Mouse (Mus musculus): ENCODE data around the gene Ube2e3. TPM values are rescaled to one million over a fixed set of nuclear protein-coding genes. Genes with fewer than 3 reads are reported as not detected.
A peak's percentile ranks its signal among the peaks of the same experiment; 100 is the strongest.

Gene Ube2e3
- polyA plus RNA-seq, 1 experiment from 2014 or later: 224 TPM

- peaks cover 6% of the 10 kb centered on the region for H3K36me3 ChIP-seq
- peak; percentile 76 for ATAC-seq (ENCODE audit: low FRiP score, low read depth)
- WGBS: 0% methylated on average over 22 of the region's 44 CpGs
These were observed 559 bp downstream of the Ube2e3 start for GRCm38 (mm10) chr2:78868511-78868854.

GRCm38 (mm10) chr2:78868951-78869720 is 1.2 kb downstream of the Ube2e3 start:
- under 1% methylated on average over 59 of the region's 114 CpGs for WGBS
- H3K9ac ChIP-seq: peak overlapping the region; percentile 96
- peak overlapping the region; percentile 99 for H3K27ac ChIP-seq

More at GRCm38 (mm10) chr2:78868511-78868854, 559 bp downstream of the Ube2e3 start:
- Histone ChIP-seq H3K27ac (peak overlapping the region; percentile 99), H3K9ac (peak overlapping the region; percentile 96), H3K4me1 (peaks cover 29% of the 10 kb centered on the region), H3K9me3 (no peaks in the 10 kb centered on the region), H3K27me3 (no peaks in the 10 kb centered on the region), H3K4me3 (peak overlapping the region; percentile 75), H3K4me2 (replicated peaks) (peak overlapping the region; percentile 68)

GRCm38 (mm10) chr2:78869721-78870442 is 2.0 kb downstream of the Ube2e3 start:
- Histone ChIP-seq H3K4me3 (peak overlapping the region; percentile 75), H3K4me2 (replicated peaks) (peak overlapping the region; percentile 70), H3K36me3 (peaks cover 6% of the 10 kb centered on the region), H3K27ac (peak overlapping the region; percentile 99), H3K27me3 (no peaks in the 10 kb centered on the region), H3K9ac (peak overlapping the region; percentile 96), H3K4me1 (peaks cover 37% of the 10 kb centered on the region), H3K9me3 (no peaks in the 10 kb centered on the region)
- ATAC-seq (ENCODE audit: low FRiP score, low read depth): no peak
- under 1% methylated on average over 35 of the region's 35 CpGs for WGBS

More at GRCm38 (mm10) chr2:78868951-78869720, 1.2 kb downstream of the Ube2e3 start:
- Histone ChIP-seq H3K36me3 (peaks cover 6% of the 10 kb centered on the region), H3K4me3 (peak overlapping the region; percentile 75), H3K4me1 (peaks cover 33% of the 10 kb centered on the region), H3K27me3 (no peaks in the 10 kb centered on the region), H3K9me3 (no peaks in the 10 kb centered on the region), H3K4me2 (replicated peaks) (peak overlapping the region; percentile 70)
- ATAC-seq (ENCODE audit: low FRiP score, low read depth): peak; percentile 94

GRCm38 (mm10) chr2:78870443-78871025 is 2.6 kb downstream of the Ube2e3 start:
- H3K4me3 ChIP-seq: peak overlapping the region; percentile 75
- H3K4me1 ChIP-seq: peaks cover 42% of the 10 kb centered on the region
- H3K27me3 ChIP-seq: no peaks in the 10 kb centered on the region
- peaks cover 6% of the 10 kb centered on the region for H3K36me3 ChIP-seq
- H3K9ac ChIP-seq: peak overlapping the region; percentile 96
- peak overlapping the region; percentile 70 for H3K4me2 ChIP-seq (replicated peaks)
- no peak for ATAC-seq (ENCODE audit: low FRiP score, low read depth)
- H3K9me3 ChIP-seq: no peaks in the 10 kb centered on the region
- peak overlapping the region; percentile 99 for H3K27ac ChIP-seq
- 7% methylated on average over 10 of the region's 10 CpGs for WGBS

GRCm38 (mm10) chr2:78871971-78872860 is 4.3 kb downstream of the Ube2e3 start:
- WGBS: 23% methylated on average over 8 of the region's 8 CpGs
- H3K27ac ChIP-seq: peak overlapping the region; percentile 34; the same call in 1 of the 2 replicates
- peak overlapping the region; percentile 70 for H3K4me2 ChIP-seq (replicated peaks)
- peaks cover 47% of the 10 kb centered on the region for H3K4me1 ChIP-seq
- no peaks in the 10 kb centered on the region for H3K9me3 ChIP-seq
- ATAC-seq (ENCODE audit: low FRiP score, low read depth): no peak
- no peaks in the 10 kb centered on the region for H3K27me3 ChIP-seq
- H3K36me3 ChIP-seq: peaks cover 6% of the 10 kb centered on the region
- H3K9ac ChIP-seq: peak overlapping the region; percentile 96
- H3K4me3 ChIP-seq: peak overlapping the region; percentile 75

GRCm38 (mm10) chr2:78873946-78874345 is 6.0 kb downstream of the Ube2e3 start:
- H3K4me3 ChIP-seq: peak overlapping the region; percentile 20
- peaks cover 56% of the 10 kb centered on the region for H3K4me1 ChIP-seq
- peaks cover 6% of the 10 kb centered on the region for H3K36me3 ChIP-seq
- no peaks in the 10 kb centered on the region for H3K27me3 ChIP-seq
- no peak overlapping the region for H3K9ac ChIP-seq
- WGBS: 24% methylated on average over 2 of the region's 2 CpGs
- no peak for ATAC-seq (ENCODE audit: low FRiP score, low read depth)
- H3K9me3 ChIP-seq: no peaks in the 10 kb centered on the region
- peak overlapping the region; percentile 53 for H3K4me2 ChIP-seq (replicated peaks)
- no peak overlapping the region for H3K27ac ChIP-seq

GRCm38 (mm10) chr2:78876002-78876401 is 8.1 kb downstream of the Ube2e3 start:
- Histone ChIP-seq H3K9ac (no peak overlapping the region), H3K4me1 (peaks cover 56% of the 10 kb centered on the region), H3K9me3 (no peaks in the 10 kb centered on the region), H3K27ac (no peak overlapping the region), H3K4me2 (replicated peaks) (no peak overlapping the region), H3K36me3 (peaks cover 5% of the 10 kb centered on the region), H3K4me3 (no peak overlapping the region), H3K27me3 (no peaks in the 10 kb centered on the region)
- ATAC-seq (ENCODE audit: low FRiP score, low read depth): no peak

GRCm38 (mm10) chr2:78882068-78882467 is 14.1 kb downstream of the Ube2e3 start:
- Histone ChIP-seq H3K9ac (no peak overlapping the region), H3K27ac (no peak overlapping the region), H3K4me2 (replicated peaks) (no peak overlapping the region), H3K27me3 (no peaks in the 10 kb centered on the region), H3K4me3 (no peak overlapping the region), H3K36me3 (no peaks in the 10 kb centered on the region), H3K9me3 (no peaks in the 10 kb centered on the region), H3K4me1 (peaks cover 34% of the 10 kb centered on the region)
- ATAC-seq (ENCODE audit: low FRiP score, low read depth): no peak
- 42% methylated on average over 1 of the region's 1 CpGs for WGBS

GRCm38 (mm10) chr2:78882743-78883433 is 15.0 kb downstream of the Ube2e3 start:
- ATAC-seq (ENCODE audit: low FRiP score, low read depth): no peak
- Histone ChIP-seq H3K27ac (no peak overlapping the region), H3K4me2 (replicated peaks) (no peak overlapping the region), H3K9ac (no peak overlapping the region), H3K4me3 (no peak overlapping the region), H3K27me3 (no peaks in the 10 kb centered on the region), H3K9me3 (no peaks in the 10 kb centered on the region), H3K36me3 (no peaks in the 10 kb centered on the region), H3K4me1 (peaks cover 31% of the 10 kb centered on the region)
- 92% methylated on average over 3 of the region's 3 CpGs for WGBS

- no peaks in the 10 kb centered on the region for H3K9me3 ChIP-seq
- H3K4me3 ChIP-seq: no peak overlapping the region
- H3K4me1 ChIP-seq: peaks cover 16% of the 10 kb centered on the region; the same call in 1 of the 2 replicates
- H3K27me3 ChIP-seq: no peaks in the 10 kb centered on the region
- no peaks in the 10 kb centered on the region for H3K36me3 ChIP-seq
- 81% methylated on average over 2 of the region's 2 CpGs for WGBS
- no peak overlapping the region for H3K4me2 ChIP-seq (replicated peaks)
- H3K27ac ChIP-seq: no peak overlapping the region
- ATAC-seq (ENCODE audit: low FRiP score, low read depth): no peak
- H3K9ac ChIP-seq: no peak overlapping the region
These were observed 18.5 kb downstream of the Ube2e3 start for GRCm38 (mm10) chr2:78886446-78886845.

GRCm38 (mm10) chr2:78888190-78888589 is 20.3 kb downstream of the Ube2e3 start:
- WGBS: 43% methylated on average over 3 of the region's 3 CpGs
- Histone ChIP-seq H3K4me1 (0 out of 2 replicates have a peak, but pooled peaks cover 11% of the 10 kb centered on the region), H3K9ac (no peak overlapping the region), H3K27me3 (no peaks in the 10 kb centered on the region), H3K36me3 (no peaks in the 10 kb centered on the region), H3K4me3 (no peak overlapping the region), H3K27ac (no peak overlapping the region), H3K4me2 (replicated peaks) (no peak overlapping the region), H3K9me3 (no peaks in the 10 kb centered on the region)
- no peak for ATAC-seq (ENCODE audit: low FRiP score, low read depth)
